Mouse (Mus musculus) adrenal gland, postnatal 14 days (tissue): Measurements from ENCODE around the gene Nrn1. TPM values are rescaled to one million over a fixed set of nuclear protein-coding genes. Genes with fewer than 3 reads are reported as not detected.
A peak's percentile ranks its signal among the peaks of the same experiment; 100 is the strongest.

Experiments
- DNase-seq: peaks from one replicate; pipeline ENCODE4 v3.0.0; 2021; ENCODE audit warnings: mixed read lengths
- long read RNA-seq, 2 experiments: library from polyadenylated mRNA; stranded (forward); transcript quantifications; one replicate each; pipeline ENCODE4 v2.0.0; 2021
- total RNA-seq: library from RNA; stranded (reverse); gene quantifications from 2 replicates; pipeline ENCODE4 v1.2.3, GENCODE M21; 2021

The Nrn1 gene
- 5.9 and 40.5 TPM in 2 replicates for total RNA-seq
- long read RNA-seq, experiment 1, transcript Nrn1-201 (3 exons, 1,619 nt) = major isoform, 5 of 5 reads
- long read RNA-seq, experiment 1, partial matches to known transcripts = 0 of 5 reads
- long read RNA-seq, experiment 1, other reads (novel, unspliced or antisense) = 0 of 5 reads
- long read RNA-seq, experiment 2, transcript Nrn1-201 (3 exons, 1,619 nt) = major isoform, 24 of 29 reads
- long read RNA-seq, experiment 2, partial matches to known transcripts = 0 of 29 reads
- long read RNA-seq, experiment 2, other reads (novel, unspliced or antisense) = 5 of 29 reads

DNA sequence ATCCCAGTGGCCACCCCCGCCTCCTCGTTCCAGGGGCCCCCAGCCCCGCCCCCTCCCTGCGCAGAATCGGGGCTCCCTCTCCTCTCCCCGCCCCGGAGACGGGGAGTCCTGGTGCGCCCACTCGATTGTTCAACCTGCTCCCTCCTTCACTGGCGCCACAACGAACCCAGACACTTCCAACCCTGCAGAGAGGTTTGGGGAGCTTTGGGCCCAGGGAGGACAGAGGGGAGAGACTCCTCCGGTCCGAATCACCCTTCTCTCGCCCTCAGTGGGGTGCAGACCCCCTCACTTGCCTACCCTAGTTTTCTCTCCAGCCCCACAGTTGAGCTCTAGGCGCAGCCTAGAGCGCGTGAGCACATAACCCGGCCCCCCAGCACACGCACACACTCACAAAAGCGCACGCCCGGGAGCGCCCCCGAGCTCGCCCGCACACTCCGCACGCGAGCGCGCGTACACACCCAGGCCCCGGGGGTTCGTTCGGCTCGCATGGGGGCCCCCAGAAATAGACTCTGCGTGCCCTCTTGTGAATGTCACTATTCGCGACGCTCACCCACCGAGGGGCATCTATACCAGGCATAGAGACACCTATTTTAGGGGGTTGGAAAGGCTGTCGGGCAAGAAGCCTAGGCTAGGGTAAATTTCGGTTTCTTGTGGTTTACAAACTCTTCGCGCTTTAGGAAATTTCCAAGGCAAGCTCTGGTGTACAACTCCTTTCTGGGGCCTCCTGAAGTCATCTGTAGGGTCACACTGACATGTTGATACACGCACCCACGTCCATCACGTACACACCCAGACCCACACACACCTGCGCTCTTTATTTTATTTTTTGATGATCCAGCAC lies at the start of gene Nrn1:
Gene Nrn1 (minus strand): TSS at position 401 of the 841 bp plus-strand sequence.
- DNase-seq = no peak

DNA sequence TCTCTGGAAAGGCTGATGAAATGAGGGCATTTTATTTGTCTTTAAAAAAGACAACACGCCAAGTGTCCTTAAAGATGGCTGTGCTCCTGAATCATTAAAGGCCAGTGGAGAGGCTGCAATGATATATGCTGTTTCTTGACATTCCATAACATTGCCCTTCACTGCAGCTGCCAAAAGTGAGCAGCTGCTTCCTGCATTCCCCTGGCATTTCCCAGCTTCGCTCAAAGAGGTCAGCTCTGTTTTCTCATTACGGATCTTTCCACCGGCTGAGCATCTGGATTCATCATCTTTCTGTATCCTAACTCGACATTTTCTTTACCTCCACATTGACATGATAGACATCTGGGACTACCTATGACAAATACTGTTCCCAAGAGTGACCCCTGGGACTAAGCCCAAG lies 44.7 kb upstream of the Nrn1 start:
- no peak for DNase-seq

DNA sequence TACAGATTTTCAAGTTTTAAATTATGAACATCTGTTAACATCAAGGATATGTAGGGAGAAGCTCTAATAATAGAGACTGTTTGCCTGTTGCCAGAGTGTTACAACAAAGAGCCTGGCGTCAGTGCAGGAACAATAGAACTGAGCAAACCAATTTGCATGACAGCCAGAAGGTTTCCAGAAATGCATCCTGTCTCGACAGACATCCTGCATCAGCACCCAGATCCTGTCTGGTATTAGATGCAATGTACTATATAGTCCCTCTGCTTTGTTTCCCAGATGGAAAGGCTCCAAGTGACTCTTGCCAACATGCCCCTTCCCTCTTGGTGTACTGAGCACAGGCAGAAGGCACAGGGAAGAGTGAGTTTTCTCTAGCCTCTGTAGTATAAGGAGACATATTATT lies 31.9 kb upstream of the Nrn1 start:
- no peak for DNase-seq

DNA sequence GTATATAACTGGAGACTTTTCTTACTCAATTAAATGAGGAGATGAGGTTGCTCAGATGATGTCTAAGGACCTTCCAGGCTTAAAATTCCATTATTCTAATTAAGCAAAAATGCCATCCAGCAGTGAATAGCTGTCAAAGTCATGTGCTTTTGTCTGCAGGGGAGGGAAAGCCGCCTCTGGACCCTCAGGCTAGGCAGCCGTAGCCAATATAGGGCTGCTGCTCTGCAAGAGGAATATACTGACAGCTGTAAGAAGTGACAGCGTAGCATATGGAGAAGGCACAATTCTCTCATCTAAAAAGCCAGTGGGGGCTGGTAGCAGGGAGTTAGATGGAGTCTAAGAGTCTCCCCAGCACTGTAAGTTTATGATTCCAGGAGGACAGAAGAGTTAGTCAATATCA lies 16.9 kb upstream of the Nrn1 start:
- no peak for DNase-seq

DNA sequence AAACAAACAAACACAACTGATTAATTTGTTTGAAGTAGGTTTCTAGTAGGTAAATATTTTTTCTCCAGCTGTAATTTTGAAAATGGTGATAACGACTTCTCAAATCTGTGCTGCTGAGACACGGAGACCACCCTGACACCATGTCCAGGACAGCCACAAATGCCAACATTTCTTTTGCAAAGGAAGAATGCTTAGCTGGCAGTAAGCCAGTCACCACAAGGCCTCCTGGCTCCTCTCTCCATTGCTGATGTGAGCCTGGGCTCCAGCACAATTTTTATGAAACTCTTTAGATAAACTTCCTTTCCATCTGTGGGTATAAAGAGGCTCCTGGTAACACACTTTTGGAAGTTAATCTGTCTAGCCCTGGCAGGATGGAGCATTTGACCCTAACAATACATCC lies 15.1 kb upstream of the Nrn1 start:
- no peak for DNase-seq

DNA sequence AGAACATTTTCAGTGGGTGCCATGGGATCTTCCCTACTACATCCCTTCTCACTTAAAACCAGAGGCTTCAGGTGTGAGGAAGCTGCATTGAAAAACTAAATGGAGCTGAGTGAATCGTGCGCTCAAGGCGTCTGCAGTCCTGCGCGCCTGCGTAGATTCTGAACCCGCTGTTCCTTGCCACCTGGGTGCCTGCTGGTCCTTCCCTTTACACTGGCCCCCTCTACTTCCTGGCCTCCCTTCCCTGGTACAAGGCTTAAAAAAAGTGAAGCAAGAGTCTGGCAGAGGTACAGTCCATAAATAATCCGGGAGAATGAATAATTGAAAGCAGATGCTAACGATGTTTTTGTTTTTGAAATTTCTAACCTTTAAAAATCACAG lies 1.7 kb upstream of the Nrn1 start:
- DNase-seq = no peak

DNA sequence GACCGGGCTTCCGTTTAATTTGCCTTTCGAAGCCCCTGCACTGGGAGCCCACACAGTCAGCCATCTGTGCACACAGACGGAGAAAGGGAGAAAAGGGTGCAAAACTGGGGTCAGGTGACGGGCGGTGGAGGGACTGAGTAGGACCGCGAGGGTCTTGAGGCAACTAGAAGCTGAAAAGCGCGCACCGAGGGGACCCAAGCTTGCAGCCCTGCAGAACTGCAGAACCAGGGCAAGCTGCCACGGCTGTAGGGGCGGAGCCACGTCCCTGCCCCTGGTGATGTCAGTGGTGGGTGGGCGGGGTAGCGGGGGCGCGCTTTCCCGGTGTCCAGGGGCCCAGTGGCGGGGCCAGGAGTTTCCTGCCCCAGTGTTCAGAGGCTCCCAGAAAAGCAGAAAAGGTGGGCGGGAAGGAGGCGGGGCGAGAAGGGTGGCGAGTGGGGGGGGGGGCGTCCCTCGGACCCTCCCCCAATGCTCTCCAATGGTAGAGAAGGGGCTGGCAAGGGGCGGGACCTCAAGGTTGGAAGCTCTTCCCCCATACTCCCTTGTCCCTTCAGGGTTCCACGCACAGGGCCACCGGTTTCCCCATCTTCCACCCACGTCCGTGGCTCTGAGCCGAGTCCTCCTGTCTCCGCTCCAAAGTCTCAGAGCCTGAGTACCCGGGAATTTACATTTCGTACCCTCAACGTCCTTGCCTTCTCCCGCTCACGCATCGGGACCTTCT lies 1.1 kb upstream of the Nrn1 start:
- DNase-seq = peak; percentile 45

DNA sequence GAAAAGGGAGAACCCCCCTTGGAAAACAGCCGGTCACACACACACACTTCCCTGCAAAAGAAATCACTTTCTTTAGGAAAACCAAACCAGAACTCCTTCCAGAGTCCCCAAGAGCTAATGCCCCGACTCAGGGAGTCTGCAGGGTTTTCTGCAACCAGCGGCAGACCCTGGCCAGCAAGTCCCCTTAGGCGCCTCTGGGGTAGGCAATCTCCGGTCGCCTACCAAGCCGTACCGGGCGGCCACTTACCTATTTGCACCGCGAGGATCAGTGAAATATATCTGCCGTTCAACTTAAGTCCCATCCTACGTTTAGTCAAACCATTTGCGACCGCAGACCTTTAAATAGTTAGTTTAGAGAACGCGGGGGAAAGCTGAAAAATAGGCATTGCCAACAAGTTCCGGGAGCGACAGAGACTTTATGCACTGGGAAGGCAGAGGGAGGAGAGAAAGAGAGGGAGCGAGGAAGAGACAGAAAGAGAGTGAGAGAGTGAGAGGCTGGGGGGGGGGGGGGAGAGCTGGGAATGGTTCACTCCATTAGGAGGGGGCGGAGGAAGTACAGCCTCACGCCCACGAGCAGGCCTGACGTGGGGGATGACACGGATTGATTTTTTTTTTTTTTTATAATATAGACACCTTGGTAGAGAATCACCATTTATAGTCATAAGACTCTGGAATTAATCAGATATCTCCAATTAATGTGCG lies 791 bp downstream of the Nrn1 start:
- DNase-seq = no peak

DNA sequence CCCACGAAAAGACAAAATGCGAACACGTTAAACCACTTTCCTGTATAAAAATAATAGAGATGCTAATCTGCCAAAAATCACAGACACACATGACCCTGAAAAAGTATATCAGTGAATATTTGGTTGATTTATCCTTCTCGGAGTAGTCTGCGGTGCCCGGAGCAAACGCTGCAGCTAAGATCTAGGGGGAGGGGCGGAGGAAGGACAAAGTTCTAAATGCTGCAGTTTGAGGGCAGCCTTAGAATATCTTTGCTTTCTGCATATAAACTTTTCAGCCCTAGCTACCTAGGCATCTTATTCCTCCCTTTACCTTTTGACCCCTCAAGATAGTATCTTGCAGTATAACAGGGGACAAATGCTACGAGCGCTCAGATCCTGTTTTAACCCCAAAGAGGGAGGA lies 1.4 kb downstream of the Nrn1 start:
- no peak for DNase-seq

DNA sequence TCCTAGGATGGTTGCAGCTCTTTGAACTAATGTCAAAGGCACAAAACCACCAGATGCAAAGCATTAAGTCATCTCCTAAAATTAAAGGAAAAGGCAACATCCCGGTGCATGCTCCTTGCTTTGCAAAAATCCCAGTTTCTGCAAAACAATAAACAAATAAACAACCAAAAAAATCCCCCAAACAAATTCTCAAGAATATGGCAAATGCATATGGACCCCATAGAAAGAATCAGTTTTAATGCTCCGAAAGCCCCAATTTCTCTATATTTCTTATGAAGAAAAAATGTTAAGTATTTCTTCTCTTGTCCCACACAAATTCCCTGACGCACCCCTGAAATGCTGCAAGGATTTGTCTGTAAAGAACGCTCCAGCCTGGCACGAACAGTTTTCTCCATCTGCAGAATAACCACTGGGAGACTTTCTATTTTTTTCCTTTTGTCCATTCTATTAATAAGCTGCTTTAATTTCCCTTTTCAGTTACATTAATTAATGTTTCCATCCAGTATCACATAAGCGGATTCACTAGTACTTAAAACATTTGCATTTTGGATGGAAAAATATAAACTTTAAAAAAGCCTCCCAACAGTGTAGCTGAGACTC lies 1.9 kb downstream of the Nrn1 start:
- no peak for DNase-seq

DNA sequence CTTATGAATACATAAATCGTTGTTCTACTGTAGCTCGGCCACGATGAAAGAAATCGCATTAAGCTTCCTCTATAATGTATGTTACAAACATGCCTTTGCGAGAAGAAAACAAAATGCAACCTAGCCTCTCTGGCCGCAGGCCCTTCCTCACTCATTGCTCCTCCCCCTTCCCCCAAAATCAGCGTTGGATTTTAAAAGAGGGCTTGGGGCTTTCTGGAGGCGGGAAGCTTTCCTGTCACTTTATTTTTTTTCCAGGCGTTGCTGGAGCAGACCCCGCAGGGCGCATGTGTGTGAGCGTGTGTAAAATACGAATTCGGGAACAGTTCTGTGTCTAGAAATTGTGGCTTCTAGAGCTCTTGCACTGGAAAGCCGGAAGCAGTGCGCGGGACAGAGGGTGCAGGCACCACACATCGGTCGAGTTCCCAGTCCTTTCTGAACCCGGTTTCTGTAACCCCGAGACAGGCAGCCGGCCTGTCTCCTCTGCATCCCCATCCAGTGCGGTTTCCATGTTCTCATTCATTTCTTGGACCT lies 2.9 kb downstream of the Nrn1 start:
- no peak for DNase-seq

DNA sequence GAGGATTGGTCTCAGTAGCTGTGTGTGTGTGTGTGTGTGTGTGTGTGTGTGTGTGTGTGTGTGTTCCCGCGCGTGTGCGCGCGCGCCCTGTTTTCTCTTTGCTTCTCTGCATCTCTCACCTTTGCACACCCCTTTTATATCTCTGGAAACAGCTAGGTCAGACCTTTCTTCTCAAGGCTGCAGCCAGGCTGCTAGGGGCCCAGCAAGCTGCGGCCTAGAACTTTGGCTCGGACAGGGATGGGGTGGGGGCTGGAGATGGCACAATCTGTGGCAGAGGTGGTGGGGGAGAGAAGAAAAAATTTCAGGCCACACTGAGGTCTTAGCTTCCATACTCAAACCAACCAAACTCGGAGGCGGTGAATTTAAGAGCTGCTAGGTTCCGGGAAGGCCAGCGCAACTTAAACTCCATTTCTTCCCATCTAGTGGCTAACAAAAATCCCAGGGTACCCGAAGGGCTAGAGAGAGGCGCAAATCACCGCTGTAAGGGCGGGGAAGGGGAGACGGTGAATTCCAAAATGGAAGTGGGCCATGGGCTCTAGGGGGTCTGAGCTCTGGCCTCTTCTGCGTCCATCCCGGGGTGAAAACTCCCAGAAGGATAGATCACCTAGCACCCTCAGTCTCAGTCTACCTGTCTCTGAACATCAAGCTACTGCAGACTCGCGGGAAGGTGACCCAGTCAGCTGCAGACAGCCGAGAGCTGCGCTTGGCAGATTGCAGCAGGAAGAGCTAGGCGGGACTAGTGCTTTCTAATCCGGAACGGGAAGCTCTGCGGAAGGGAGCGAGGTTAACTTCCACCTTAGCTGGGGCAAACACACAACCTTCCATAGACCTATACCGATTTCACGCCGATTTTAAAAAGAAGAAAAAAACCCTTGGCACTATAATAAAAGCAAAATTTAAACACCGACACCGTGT lies 3.7 kb downstream of the Nrn1 start:
- peak; percentile 33 for DNase-seq

DNA sequence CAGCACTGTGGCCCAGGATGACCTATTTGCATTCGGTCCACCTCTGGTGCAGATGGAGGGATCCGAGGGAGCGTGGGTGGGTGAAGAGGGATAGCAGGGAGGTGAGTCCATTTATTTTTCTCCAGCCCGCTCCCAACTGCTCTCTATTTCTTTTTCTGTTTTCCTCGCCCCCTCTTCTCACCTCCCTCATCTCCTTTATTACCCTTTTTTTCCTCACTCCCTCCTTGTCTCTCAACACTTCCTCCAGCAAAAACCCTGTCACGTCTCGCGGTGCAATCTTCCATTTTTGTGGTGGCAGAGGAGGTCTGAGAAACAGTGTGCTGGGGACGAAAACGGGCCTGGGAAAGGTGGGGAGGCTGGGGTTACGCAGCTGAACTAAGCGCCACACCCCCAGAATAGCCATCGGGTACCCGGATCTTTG lies 4.6 kb downstream of the Nrn1 start:
- DNase-seq = no peak

DNA sequence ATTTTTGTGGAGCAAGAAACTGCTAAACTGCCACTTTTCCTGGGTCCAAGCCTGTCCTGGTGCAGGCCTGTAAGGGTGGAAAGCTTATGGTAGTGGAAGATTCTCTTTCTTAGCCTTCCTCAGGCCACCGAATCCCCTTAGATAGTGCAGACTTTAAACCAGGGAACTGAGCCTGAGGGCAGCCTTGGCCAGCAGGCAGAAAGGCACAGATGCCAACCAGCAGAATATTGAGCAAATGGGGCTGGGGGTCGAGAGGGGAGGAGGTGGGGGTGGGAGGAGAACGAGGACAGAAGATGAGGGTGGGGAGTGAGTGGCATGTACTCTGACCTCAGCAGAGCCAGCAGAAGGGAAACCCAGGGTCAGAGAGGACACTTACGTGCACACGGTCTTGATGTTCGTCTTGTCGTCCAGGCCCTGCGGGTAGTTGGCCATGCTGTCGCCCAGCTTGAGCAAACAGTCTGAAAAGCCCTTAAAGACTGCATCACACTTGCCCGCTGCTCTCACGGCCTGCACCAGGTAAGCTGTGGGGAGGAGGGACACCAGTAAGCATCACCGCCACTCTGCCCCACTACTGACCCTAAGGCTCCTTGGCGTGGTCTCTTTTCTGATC lies 5.1 kb downstream of the Nrn1 start:
- DNase-seq = no peak

DNA sequence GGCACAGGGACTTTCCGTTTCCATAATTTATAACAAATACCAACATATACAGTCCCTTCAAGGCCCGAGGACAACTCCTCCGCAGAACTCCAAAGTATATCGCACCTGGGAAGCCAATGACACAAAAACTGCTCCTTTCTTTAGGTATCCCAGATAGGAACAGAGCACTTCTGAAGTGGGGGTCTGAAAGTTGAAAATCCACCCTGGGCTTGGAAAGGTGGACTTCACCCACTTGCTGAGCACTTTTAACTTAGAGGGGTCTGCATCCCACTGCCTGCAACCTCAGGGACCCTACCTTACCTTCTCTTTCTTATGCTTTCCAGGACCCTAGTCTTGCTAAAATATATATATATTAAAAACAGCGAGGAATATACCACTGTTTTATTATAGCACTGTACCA lies 6.4 kb downstream of the Nrn1 start:
- no peak for DNase-seq

DNA sequence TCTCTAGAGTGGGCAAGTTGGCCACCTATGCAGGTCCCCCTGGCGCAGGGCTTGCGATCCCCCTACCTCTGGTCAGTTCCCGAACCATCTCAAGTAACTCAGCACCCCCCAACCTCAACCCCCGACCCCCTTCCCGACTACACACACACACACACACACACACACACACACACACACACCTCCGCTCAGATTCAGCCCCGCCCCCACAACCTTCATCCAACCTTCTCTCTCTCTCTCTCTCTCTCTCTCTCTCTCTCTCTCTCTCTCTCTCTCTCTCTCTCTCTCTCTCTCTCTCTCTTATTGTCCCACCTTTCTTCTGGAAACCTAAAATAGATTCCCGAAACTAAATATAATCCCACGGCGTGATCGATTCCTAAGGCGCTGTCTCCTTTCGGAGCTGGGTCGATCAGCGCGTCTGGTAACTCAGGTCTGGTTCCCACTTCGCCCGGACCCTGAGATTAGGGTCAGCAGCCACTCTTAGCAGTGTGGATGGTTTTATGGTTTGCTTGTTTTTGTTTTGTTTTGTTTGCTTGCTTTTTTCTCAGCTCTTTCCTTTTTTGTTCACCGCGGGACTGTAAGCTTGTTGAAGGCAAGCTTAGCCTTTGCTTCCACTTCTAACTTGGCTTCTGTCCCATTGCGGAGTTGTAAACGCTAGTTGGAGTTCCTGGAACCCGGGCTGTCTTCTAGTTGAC lies 7.0 kb downstream of the Nrn1 start:
- no peak for DNase-seq

DNA sequence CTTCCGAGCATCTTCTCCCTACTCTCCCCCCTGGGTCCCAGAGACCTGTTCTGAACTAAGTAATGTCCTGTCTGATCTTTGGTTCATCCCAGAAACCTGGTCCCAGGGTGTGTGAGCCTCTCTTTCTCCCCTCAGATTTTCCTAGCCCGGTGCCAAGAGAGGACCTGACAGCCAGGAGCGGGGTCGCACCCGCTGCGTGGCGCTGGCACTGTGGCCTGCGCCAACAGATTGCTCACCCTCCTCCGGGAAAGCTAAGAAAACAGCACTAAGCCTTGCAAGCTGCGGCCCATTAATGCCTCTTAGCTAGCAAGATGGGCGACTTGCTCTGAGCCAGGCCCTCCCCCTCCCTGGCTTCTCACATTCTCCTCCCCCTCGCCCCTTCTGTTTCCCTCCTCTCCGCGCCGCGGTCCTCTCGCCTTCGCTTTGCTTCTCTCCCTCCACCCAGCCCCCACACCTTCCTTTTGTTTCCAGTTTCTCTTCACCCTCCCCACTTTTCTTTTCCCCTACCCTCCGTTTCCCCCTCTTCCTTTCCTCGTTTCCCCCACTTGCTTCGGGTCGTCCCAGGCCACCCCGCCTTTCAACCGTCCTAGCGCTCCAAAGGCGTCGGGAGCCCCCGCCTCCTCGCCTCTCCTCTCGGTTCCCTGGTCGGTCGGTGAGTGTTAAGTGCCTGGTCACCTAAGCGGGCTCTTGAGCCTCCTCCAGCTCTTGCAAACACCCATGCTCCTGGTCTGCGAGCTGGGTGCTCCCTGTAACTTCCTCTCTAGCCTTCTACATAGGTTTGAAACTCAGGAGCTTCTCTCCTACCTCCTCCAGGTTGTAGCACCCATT lies 7.8 kb downstream of the Nrn1 start:
- no peak for DNase-seq

DNA sequence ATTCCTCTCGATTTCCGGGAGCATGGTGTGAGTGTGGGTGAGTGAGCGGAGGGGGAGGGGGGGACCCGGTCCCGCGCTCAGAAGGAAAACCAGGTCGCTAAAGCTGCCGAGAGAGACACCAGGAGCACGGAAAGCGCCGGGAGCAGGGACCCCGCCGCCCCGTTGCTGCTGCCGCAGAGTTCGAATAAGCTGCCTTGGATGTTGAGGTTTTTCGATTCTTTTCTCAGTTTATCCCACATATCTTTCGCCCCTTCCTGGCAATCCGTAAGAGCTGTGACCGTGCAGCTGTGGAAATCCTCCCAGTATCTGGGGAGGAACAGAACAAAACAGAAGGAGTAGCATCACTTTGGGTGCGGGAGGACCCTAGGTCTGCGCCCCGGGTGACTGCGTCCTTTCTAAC lies 8.4 kb downstream of the Nrn1 start:
- DNase-seq = no peak

DNA sequence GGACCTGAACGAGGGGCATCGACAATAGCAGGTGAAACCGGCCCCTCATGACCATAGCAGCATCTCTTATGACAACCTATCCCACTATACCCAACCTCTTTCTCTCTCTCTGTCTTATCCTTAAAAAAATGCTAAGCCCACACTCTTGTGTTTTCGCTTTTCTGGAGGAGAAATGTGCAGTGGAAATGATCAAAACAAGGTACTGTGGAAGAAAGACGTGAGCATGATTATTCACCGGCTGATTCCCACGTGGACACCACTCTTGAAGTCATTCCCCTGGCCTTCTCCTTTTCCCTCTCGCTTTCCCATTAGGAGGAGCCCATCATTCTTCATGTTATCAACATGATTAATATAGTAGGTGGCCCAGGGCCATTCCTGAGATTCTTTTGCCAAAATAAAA lies 9.1 kb downstream of the Nrn1 start:
- DNase-seq = no peak
